Mouse (Mus musculus) stomach, embryonic 15.5 days (tissue): ENCODE measurements around the gene Sparc. TPM values are rescaled to one million over a fixed set of nuclear protein-coding genes. Genes with fewer than 3 reads are reported as not detected.

ENCODE experiments used
- ATAC-seq: fragments of 200-750 bp; cut with Nextera tagmentation; 2 replicates; pipeline ENCODE4 v1.8.0; 2017; ENCODE audit warnings: low read depth, moderate number of reproducible peaks, moderate TSS enrichment; ENCODE audit not compliant: insufficient read depth, low FRiP score
- H3K27ac ChIP-seq: fragments of 300-500 bp; sonication (generic); 2 replicates; pipeline ENCODE4 v1.5.1; 2015; ENCODE audit warnings: mild to moderate bottlenecking, inconsistent platforms
- H3K27me3 ChIP-seq: fragments of 300-500 bp; sonication (generic); replicated peaks from 2 replicates; pipeline ENCODE4 v1.6.1; 2015; ENCODE audit warnings: inconsistent platforms
- H3K36me3 ChIP-seq: fragments of 300-500 bp; sonication (generic); 2 replicates; pipeline ENCODE4 v1.6.1; 2015; ENCODE audit warnings: inconsistent platforms
- H3K4me1 ChIP-seq: fragments of 300-500 bp; sonication (generic); 2 replicates; pipeline ENCODE4 v1.6.1; 2015; ENCODE audit warnings: inconsistent platforms
- H3K4me2 ChIP-seq: fragments of 300-500 bp; sonication (generic); 2 replicates; pipeline ENCODE4 v1.6.1; 2015; ENCODE audit warnings: mild to moderate bottlenecking, inconsistent platforms
- H3K4me3 ChIP-seq: fragments of 300-500 bp; sonication (generic); replicated peaks from 2 replicates; pipeline ENCODE4 v1.5.1; 2015; ENCODE audit warnings: inconsistent platforms
- H3K9ac ChIP-seq: fragments of 300-500 bp; sonication (generic); 2 replicates; pipeline ENCODE4 v1.6.1; 2015; ENCODE audit warnings: inconsistent platforms
- H3K9me3 ChIP-seq: fragments of 300-500 bp; sonication (generic); 2 replicates; pipeline ENCODE4 v1.6.1; 2016; ENCODE audit warnings: inconsistent platforms
- WGBS: fragments of 180-500 bp; shearing (Covaris S2); methylation state at CpG from one replicate; pipeline ENCODE4 v1.1.7; 2015; 5-methylcytosine and 5-hydroxymethylcytosine counted together
- polyA plus RNA-seq: library from polyadenylated mRNA; unstranded; fragments of >200 nt; fragmentation: Nextera tagmentation; extraction: Ambion mirVana; gene quantifications from 2 replicates; pipeline ENCODE4 v1.2.1, GENCODE M21; 2015

The Sparc gene
- polyA plus RNA-seq, 1 experiment from 2014 or later = 1,927 TPM

DNA sequence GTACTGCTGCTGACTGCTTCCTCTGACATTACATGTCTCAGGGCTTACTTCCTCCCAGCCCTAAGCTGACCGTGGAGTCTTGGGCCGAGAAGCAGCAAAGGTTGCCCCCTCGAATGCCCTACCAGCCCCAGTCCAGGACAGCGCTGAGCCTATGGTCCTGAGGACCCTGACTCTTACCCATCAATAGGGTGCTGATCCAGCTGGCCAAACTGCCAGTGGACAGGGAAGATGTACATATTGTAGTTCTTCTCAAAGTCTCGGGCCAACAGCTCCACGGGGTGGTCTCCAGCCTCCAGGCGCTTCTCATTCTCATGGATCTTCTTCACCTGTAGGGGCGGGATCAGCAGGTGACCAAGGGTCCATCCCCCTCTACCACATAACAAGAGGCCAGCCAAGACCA, 24.6 kb downstream of the Sparc start:
- no peak for ATAC-seq
- H3K4me3 ChIP-seq = no peak overlapping the region

DNA sequence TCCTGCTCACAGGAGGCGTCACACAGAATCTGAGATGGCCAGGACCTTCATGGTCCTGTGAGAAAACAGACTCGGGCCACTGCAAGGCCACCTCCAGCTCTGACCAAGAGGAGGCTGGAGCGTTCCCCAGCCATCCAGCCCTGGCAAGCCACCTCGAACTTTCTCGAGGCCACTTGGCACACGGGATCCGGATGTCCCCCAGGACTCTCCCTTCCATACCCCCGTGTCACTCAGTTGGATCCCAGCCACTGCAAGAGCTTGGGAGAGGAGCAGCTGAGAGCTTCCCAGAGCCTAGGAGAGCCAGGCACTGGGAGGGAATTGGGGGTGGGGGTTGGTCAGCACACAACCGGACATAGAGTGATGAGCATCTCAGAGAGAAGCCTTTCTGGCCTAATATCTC, 25.5 kb downstream of the Sparc start:
- Histone ChIP-seq H3K4me3 (no peak overlapping the region), H3K4me2 (no peak overlapping the region), H3K27me3 (no peaks in the 10 kb centered on the region), H3K9me3 (no peaks in the 10 kb centered on the region), H3K36me3 (peaks cover 44% of the 10 kb centered on the region), H3K4me1 (no peaks in the 10 kb centered on the region), H3K9ac (no peak overlapping the region), H3K27ac (peak overlapping the region; percentile 11; the same call in 1 of the 2 replicates)
- ATAC-seq = no peak
- WGBS = 81% methylated on average over 9 of the region's 9 CpGs

More for the DNA sequence above, 24.6 kb downstream of the Sparc start:
- Histone ChIP-seq H3K36me3 (peaks cover 48% of the 10 kb centered on the region), H3K9ac (no peak overlapping the region), H3K27me3 (no peaks in the 10 kb centered on the region), H3K27ac (0 out of 2 replicates have a peak overlapping the region, but pooled peaks have one; percentile 11), H3K4me1 (no peaks in the 10 kb centered on the region), H3K4me2 (no peak overlapping the region), H3K9me3 (no peaks in the 10 kb centered on the region)
- WGBS = 90% methylated on average over 8 of the region's 8 CpGs

GRCm38 (mm10) chr11:55397036-55397435, 25.9 kb downstream of the Sparc start:
- no peak for ATAC-seq
- no peak overlapping the region for H3K4me2 ChIP-seq
- no peaks in the 10 kb centered on the region for H3K27me3 ChIP-seq
- WGBS = 77% methylated on average over 2 of the region's 2 CpGs
- 0 out of 2 replicates have a peak overlapping the region, but pooled peaks have one; percentile 11 for H3K27ac ChIP-seq
- H3K9me3 ChIP-seq = no peaks in the 10 kb centered on the region
- H3K4me1 ChIP-seq = no peaks in the 10 kb centered on the region
- H3K9ac ChIP-seq = no peak overlapping the region
- no peak overlapping the region for H3K4me3 ChIP-seq
- peaks cover 41% of the 10 kb centered on the region for H3K36me3 ChIP-seq

DNA sequence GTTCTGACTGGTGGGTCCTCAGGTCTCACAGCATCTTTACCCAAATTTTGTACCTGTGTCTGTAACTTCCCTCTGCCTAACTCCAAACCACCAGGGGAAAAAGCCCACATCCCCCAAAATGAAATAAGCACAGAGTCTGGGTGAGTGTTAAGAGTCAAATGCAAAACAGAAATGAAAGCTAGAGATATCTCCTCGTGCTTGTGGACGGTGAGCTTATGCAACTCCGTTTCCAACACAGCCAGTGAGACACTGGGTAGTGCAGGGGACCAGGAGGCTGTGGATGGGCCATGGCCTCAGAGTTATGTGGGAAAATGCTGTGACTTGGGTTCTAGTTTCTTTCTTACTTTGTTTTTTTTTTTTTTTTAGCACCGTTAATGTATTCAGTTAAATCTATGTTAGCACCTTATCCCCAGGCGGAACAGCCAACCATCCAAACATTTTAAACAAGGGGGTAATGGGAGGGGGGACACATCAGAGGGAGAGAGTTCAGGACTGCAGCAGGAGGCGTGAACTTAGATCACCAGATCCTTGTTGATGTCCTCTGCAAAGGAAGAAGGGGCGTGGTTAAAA, 27.8 kb downstream of the Sparc start:
- H3K4me3 ChIP-seq = no peak overlapping the region
- 65% methylated on average over 7 of the region's 7 CpGs for WGBS
- ATAC-seq = no peak

DNA sequence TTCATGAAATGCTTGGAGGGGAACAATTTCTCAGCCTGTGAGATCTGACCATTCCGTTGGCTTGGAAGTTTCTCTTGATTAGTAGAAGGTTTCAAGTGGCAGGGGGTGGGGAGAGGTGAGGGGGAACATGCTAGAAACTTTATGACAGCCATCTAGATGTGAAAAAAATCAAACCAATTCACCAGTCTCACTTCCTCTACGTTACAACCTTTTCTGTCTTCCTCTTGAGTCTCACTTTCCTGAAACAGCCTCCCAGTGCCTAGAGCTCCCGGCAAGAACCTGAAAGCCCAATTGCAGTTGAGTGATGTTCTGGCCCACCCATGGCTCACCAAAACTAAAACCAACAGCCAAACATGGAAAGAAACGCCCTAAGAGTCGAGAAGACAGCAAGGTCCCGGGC, 28.4 kb downstream of the Sparc start:
- Histone ChIP-seq H3K4me2 (no peak overlapping the region), H3K4me3 (no peak overlapping the region), H3K27ac (no peak overlapping the region), H3K4me1 (no peaks in the 10 kb centered on the region), H3K27me3 (no peaks in the 10 kb centered on the region), H3K36me3 (peaks cover 29% of the 10 kb centered on the region), H3K9me3 (no peaks in the 10 kb centered on the region), H3K9ac (no peak overlapping the region)
- 64% methylated on average over 6 of the region's 6 CpGs for WGBS
- ATAC-seq = no peak

More for the DNA sequence above, 27.8 kb downstream of the Sparc start:
- Histone ChIP-seq H3K4me1 (no peaks in the 10 kb centered on the region), H3K9ac (no peak overlapping the region), H3K36me3 (peaks cover 35% of the 10 kb centered on the region), H3K4me2 (no peak overlapping the region), H3K27me3 (no peaks in the 10 kb centered on the region), H3K9me3 (no peaks in the 10 kb centered on the region), H3K27ac (no peak overlapping the region)

GRCm38 (mm10) chr11:55392474-55392873, 30.5 kb downstream of the Sparc start:
- no peak overlapping the region for H3K4me2 ChIP-seq
- no peak overlapping the region for H3K27ac ChIP-seq
- no peaks in the 10 kb centered on the region for H3K9me3 ChIP-seq
- H3K4me1 ChIP-seq = no peaks in the 10 kb centered on the region
- peaks cover 14% of the 10 kb centered on the region for H3K36me3 ChIP-seq
- no peak for ATAC-seq
- no peak overlapping the region for H3K9ac ChIP-seq
- no peaks in the 10 kb centered on the region for H3K27me3 ChIP-seq
- H3K4me3 ChIP-seq = no peak overlapping the region
- 32% methylated on average over 10 of the region's 10 CpGs for WGBS

GRCm38 (mm10) chr11:55389778-55390177, 33.2 kb downstream of the Sparc start:
- Histone ChIP-seq H3K27ac (0 out of 2 replicates have a peak overlapping the region, but pooled peaks have one; percentile 7), H3K27me3 (no peaks in the 10 kb centered on the region), H3K36me3 (0 out of 2 replicates have a peak, but pooled peaks cover under 1% of the 10 kb centered on the region), H3K9me3 (no peaks in the 10 kb centered on the region), H3K4me1 (no peaks in the 10 kb centered on the region), H3K9ac (no peak overlapping the region), H3K4me2 (no peak overlapping the region), H3K4me3 (no peak overlapping the region)
- WGBS = 0% methylated on average over 2 of the region's 2 CpGs
- ATAC-seq = 0 out of 2 replicates have a peak, but pooled peaks have one; percentile 9

DNA sequence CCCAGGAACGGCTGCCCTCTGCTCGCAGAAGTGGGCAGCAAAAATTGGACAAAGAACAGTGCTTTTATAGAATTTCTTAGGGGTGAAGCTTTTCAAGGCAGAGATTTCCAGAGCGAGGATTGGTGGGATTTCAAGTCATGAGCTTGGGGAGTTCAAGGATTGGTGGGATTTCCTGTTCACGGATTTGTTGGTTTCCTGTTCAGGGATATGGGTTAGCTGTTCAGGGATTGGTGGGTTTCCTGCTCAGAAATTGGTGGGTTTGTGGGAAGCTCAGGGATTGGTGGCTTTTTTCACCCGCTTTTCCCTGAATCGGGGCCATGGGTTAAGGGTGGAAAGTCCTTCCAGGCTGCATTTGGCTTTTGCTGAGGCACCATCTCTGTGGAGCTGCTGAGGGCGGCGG, 35.4 kb downstream of the Sparc start:
- Histone ChIP-seq H3K4me3 (no peak overlapping the region), H3K9ac (no peak overlapping the region), H3K4me1 (no peaks in the 10 kb centered on the region), H3K4me2 (no peak overlapping the region), H3K27ac (no peak overlapping the region), H3K36me3 (no peaks in the 10 kb centered on the region), H3K27me3 (no peaks in the 10 kb centered on the region), H3K9me3 (no peaks in the 10 kb centered on the region)
- WGBS = 48% methylated on average over 8 of the region's 8 CpGs
- ATAC-seq = no peak

- 14% methylated on average over 11 of the region's 11 CpGs for WGBS
- H3K4me2 ChIP-seq = no peak overlapping the region
- H3K27ac ChIP-seq = no peak overlapping the region
- no peaks in the 10 kb centered on the region for H3K36me3 ChIP-seq
- no peak overlapping the region for H3K4me3 ChIP-seq
- peaks cover under 1% of the 10 kb centered on the region; the same call in 1 of the 2 replicates for H3K4me1 ChIP-seq
- no peaks in the 10 kb centered on the region for H3K27me3 ChIP-seq
- no peak overlapping the region for H3K9ac ChIP-seq
- H3K9me3 ChIP-seq = no peaks in the 10 kb centered on the region
- ATAC-seq = peak; percentile 53; the same call in 1 of the 2 replicates
Measured at GRCm38 (mm10) chr11:55386424-55387063, 36.4 kb downstream of the Sparc start.

GRCm38 (mm10) chr11:55383463-55384045, 39.4 kb downstream of the Sparc start:
- Histone ChIP-seq H3K27ac (no peak overlapping the region; the same call in 1 of the 2 replicates), H3K4me3 (no peak overlapping the region), H3K9ac (no peak overlapping the region), H3K4me2 (no peak overlapping the region), H3K4me1 (peaks cover 8% of the 10 kb centered on the region; the same call in 1 of the 2 replicates), H3K27me3 (no peaks in the 10 kb centered on the region), H3K36me3 (no peaks in the 10 kb centered on the region), H3K9me3 (no peaks in the 10 kb centered on the region)
- WGBS = 20% methylated on average over 6 of the region's 6 CpGs
- ATAC-seq = no peak

- ATAC-seq = no peak
- H3K36me3 ChIP-seq = no peaks in the 10 kb centered on the region
- H3K4me1 ChIP-seq = peaks cover 10% of the 10 kb centered on the region; the same call in 1 of the 2 replicates
- H3K4me3 ChIP-seq = no peak overlapping the region
- no peak overlapping the region for H3K9ac ChIP-seq
- no peak overlapping the region for H3K4me2 ChIP-seq
- H3K27me3 ChIP-seq = no peaks in the 10 kb centered on the region
- no peak overlapping the region for H3K27ac ChIP-seq
- WGBS = 29% methylated on average over 6 of the region's 6 CpGs
- H3K9me3 ChIP-seq = no peaks in the 10 kb centered on the region
Measured at GRCm38 (mm10) chr11:55380908-55381307, 42.1 kb downstream of the Sparc start.

DNA sequence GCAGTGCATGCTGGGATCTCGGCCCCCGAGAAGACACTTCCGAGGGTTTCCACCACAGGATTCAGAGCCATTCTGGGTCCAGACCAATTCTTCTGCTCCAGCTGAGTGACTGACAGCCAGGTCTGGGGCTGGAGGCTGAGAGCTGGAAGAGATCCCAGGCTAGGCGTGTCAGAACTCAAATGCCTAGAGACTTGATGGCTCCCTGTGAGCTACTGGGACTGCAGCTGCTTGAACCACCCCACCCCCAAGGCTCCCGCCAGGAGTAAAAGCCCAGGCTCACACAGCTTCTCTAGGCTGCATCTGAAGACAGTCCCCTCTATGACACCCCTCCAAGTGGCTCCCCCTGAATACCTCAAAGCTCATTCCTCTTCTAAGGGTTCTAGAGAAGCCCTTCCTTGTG, 44.6 kb downstream of the Sparc start:
- peaks cover 10% of the 10 kb centered on the region; the same call in 1 of the 2 replicates for H3K4me1 ChIP-seq
- H3K4me2 ChIP-seq = no peak overlapping the region
- H3K9me3 ChIP-seq = no peaks in the 10 kb centered on the region
- no peak overlapping the region for H3K4me3 ChIP-seq
- ATAC-seq = peak; percentile 51
- H3K27ac ChIP-seq = no peak overlapping the region
- no peak overlapping the region for H3K9ac ChIP-seq
- no peaks in the 10 kb centered on the region for H3K27me3 ChIP-seq
- WGBS = 38% methylated on average over 5 of the region's 5 CpGs
- H3K36me3 ChIP-seq = no peaks in the 10 kb centered on the region
